Mouse (Mus musculus): ENCODE data around the gene Spaar.

GRCm38 (mm10) chr4:43727718-43728575, 1.9 kb upstream of the Spaar start:
- TF ChIP-seq CTCF (IDR thresholded peaks at IDR 0.05; ENCODE audit: low read depth, low read length) (no peak), TAL1 (conservative IDR thresholded peaks at IDR 0.05; ENCODE audit: low read depth, low read length) (no peak), GATA1 (IDR thresholded peaks at IDR 0.05; ENCODE audit: borderline replicate concordance, low read length) (no peak)
